Mouse (Mus musculus): ENCODE results near the gene Cela3b.

Gene Cela3b

DNA sequence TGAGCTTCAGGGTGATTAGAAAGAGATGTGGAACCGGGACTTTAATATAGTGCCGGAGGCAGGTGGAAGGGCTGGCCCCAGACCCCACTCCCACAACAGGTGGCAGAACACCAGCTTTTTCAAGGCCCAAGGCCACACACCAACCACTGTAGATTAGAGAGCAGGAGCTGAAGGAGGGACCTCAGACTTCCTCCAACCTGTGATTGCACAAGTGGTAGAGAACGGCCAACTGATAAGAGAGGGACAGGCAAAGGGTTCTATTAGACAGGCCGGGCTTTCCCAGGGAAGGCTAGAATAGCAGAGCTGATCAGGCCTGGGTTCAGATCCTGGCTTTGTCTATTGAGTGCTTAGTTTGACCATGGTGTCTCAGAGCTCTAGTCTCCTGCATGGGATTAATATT, at the start of gene Cela3b:
Gene Cela3b, minus strand, starts transcription at position 39 of the 400 bp plus-strand sequence.
- DNase-seq (ENCODE audit: low read depth) = no peak

DNA sequence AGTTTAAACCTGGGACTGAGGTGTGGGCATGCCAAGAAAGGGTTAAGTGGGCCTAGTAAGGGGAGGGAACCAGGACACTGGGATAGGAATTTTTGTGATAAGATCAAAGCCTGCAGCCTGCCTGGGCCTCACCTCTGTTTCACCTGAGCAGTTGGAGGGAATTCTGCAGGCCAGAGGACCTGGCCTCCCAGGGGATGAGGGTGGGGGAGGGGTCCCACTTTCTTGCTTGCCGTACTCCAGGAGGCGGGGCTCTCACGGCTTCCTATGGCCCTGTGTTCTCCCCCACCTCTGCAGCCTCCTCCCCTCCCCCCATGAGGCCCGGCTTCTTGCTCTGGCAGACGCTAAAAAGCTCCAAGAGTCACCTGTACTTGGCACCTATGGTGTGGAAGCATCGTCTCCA, 49.4 kb upstream of the Cela3b start:
- no peak for DNase-seq (ENCODE audit: low read depth)

DNA sequence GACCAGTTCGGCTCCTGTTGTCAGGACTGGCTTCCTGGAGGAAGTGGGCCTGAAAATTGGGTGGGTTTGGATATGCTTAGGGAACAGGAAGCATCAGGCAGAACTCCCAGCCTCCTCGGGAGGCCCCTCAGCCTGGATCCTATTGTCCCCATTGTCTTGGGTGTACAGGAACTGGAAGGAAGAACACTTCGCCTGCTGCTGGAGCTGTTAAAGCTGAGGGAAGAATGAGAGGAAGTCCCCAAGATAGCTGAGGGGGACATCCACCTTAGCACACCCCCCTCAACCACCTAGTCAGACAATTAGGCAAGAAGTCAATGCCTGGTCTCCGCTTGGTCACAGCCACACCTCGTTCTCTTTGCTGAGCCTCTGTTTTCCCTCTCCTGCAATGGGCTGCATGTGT, 48.0 kb upstream of the Cela3b start:
- DNase-seq (ENCODE audit: low read depth) = no peak

DNA sequence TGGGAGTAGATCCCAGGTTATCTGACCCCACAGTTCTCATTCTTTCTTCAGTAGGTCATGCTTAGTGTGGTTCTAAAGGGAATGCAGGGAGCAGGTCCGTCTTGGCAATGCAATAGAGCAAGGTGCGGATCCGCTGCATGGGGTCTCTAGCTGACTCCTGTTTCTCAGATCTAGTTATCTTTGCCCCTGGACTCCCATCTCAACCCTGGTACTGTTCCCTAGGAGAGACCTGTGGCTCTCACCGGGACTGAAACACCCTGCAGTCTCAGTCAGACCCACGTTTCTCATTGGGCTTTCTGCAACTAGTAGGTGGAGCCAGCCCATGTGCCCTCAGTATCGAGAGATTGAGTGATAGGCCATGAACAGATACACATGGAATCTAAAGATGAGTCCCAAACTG, 47.3 kb upstream of the Cela3b start:
- no peak for DNase-seq (ENCODE audit: low read depth)

DNA sequence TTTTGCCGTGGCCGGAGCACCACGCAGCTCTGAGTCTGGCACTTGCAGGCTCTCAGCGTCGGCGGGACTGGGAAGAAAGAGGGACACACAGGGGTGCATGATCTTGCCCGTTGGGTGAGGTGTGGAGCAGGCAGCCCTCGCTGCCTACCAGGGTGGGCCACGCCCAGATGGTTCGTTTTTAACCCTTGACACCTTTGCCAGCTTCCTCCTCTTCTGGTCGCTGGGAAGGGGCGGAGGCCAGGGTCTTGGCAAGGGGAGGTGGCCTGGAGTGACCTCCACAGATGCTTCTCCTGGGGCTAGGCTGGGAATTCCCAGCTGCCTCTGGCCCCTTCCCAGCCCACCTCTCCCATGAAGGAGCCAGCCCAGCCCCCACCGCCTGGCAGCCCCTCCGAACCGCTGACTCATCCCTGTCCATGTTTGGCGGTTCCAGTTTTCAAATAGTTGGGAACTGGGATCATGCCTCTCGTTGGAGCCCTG, 46.5 kb upstream of the Cela3b start:
- no peak for DNase-seq (ENCODE audit: low read depth)

DNA sequence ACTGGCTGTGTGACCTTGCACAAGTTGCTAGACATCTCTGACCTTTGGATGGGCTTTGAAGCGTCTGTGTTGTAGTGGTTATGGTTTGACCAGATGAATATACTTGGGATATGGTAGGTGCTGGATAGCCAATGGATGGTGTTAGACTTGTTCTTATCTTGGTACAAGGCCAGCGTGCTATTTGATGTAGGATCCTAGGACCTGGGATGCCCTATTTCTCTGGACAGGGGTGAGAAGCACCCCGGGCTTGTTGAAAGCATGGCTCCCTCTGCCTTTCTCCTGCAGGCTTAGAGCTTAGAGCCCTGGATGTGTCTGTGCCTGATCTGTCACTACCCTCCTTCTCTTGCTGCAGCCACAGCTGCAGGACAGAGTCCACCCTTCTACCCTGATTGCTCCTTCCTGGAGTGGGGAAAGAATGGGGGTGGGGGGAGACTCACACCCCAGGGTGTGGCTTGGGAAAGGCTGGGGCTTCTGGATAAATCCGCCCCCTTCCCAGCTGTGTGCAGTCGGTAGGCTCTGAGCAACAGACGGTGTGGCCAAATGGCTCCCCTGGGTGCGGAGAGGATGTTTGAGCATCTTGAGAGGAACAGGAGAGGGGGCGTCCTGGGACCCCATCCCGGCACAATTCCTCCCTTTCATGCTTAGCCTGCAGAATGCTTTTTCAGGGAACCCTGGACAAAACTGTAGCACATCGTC, 45.9 kb upstream of the Cela3b start:
- DNase-seq (ENCODE audit: low read depth) = no peak

DNA sequence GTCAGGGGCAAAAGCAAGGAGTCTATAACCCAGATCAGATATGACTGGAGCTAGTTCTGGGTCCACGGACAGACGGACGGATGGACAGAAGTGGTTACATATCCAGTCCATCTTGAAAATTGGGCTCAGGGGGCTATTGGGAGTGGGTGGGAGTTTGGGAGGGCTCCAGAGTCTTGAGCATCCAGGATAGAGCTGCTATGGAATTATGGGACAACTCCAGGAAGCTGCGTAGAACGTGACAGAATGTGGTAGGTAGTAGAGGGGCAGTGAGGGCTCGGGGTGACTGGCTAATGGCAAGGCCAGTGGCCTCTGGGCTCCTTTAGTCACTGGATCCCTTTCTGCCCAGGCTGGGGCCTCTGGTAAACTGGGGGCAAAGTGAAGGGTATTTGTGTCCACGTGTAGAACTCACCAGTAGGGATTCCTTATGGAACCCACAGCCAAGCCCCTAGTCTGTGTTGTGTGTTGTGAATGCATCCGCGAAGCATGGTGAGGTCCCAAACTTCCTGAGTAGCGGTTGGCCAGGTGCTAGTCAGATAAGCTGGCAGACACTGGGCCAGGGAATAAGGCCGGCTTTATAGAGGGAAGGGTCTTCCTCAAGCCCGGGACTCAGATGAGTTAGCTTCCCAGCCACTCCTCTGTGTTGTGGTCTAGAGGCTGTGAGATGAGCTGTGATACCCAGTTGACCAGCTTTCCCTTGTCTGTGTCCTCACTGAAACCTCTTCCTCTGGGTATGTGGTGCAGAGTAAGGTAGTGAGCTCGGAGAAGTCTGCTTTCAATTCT, 45.1 kb upstream of the Cela3b start:
- DNase-seq (ENCODE audit: low read depth) = no peak

DNA sequence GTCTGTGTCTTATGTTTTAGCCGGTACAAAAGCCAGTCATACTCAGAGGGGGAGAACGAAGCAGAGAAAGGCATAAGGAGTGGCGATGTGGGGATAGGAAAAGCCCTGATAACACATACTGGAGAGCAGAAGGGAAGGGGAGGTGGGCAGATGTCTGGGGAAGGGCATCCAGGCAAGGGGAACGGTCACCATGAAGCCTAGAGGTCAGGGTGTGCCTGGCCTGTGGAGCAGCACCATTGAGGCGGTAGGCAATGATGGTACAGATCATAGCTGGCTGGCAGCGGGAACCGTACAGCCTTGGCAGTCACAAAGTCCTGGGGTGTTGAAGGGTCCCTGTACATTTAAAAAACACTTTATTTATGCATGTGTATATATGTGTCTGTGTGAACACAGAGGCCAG, 44.4 kb upstream of the Cela3b start:
- DNase-seq (ENCODE audit: low read depth) = no peak

DNA sequence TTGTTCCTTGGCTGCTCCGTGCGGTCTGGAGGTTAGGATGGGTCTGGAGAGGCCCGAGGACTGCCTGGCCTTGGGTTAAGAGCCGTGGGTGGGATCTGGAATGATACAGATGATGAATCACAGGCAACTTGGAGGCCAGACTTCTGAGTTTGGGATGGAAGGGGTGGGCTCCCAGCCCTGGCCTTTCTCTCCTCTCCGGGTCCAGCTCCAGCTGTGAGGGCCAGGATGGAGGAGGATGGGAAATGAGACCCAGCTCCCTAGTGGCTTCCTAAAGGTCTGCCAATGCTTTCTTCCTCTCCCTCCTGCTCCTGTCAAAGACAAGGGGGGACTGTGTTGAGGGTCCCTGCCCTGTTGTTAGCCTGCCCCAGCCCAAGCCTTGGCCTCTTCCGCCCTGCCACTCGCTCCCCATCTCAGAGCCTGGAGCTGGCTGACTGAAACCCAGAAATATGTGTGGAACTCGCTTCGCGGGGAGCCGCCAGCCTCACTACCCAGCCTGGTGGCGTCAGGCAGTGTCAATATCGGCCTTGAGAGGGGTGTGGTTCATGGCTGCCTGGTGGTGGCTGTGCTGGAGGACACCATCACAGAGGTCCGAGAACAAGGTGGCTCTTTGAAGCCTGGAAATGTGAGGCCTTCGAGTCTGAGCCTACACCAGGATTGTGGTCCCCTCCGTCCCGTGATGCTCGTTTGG, 43.5 kb upstream of the Cela3b start:
- no peak for DNase-seq (ENCODE audit: low read depth)

DNA sequence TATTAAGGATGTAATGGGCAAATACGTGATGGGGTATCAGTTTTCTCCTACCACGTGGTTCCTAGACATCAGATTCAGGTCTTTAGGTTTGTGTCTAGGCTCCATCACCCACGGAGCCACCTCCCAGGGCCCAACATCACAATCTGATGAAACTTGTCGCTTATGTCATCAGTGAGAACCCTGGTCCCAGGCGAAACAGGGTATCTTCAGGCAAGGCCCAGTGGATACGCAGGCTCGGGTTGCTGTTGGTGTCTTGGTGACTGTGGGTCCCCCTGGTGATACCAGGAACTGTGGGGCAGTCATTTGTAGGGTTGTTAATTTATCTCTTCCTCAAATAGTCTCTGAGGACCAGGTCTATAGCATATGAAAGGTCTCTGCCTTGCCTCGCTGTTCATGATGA, 42.9 kb upstream of the Cela3b start:
- no peak for DNase-seq (ENCODE audit: low read depth)

DNA sequence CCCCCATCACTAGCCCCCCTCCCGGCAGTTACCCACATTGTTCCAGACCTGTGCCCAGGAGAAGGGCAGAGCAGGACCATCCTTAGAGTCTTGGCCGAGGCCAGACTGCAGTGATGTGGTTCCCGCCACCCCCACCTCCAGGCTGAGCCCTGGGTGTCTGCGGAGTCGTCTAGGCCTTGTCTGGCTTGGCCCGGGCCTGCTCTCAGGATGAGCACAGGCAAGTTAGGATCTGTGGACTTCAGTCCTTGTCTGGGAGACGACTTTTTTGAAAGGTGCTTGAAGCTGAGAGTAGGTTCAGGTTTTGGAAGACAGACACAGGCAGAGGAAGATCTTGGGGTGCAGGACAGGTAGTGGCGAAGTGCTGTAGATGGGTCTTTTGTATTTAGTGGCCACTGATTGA, 41.0 kb upstream of the Cela3b start:
- no peak for DNase-seq (ENCODE audit: low read depth)

DNA sequence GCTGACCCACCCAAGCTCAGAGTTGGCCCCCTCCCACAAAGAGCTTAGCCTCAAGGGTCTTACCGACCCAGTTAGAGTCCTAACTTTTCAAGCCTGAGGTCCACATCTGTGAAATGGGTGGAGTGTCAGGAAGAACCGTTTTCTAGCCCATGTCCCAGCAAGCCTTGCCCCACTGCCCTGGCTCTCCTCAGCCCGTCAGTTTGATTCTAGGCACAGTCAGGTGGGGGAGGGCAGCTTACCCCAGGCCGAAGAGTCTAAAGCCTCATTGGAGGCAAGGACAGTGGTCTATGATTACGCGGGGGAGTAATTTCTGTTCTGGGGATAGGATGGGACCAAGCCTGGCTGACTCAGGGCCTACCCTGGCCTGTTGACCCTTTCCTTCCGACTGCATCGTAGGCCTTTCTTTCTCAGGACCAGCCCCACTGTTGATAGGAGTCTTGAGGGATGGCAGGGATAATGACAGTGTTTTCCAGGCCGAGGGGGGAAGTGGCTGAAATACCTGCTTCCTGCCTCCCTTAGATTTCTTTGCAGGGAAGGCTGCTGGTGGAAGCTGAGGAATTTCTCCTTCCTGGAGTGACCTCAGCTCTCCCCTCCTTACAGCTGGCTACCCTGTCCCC, 40.5 kb upstream of the Cela3b start:
- no peak for DNase-seq (ENCODE audit: low read depth)

DNA sequence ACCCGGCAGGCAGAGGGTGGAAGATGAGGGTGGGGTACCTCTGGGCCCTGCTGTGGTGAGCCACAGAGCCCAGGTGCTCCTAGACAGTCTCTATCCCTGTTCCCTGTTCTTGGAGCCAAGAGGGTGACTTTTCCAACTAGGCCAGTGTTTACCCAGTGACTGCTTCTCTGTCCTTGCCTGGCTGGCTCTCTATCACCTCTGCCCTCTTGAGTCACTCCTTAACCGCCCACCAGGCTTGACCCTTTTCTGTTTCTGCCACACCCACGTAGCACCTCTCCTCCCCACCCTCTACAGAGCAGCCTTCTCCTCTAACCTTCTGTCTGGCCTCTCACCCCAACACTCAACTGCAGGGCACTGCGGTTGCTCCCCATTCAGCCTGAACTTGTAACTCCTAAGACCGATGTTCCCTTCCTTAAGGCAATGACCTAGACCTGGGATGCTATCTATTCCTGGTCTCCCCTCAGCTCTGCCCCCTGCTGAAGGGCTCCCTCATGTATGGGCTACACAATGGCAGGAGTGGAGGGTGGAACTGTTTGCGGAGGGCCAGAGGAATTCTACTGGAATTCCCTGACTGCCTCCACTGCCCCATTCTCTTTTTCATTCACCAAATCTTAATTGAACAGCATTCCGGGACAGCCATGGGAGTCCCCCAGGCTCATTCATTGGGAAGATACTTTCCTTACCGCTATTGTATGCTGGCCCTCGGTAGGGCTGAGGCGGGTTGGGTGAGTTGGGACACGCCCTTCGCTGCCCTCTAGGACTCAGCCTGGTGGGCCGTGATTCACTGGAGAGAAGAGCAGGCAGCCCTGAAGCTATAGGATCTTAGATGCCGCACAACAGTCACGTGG, 39.7 kb upstream of the Cela3b start:
- peak; percentile 5 for DNase-seq (ENCODE audit: low read depth)

DNA sequence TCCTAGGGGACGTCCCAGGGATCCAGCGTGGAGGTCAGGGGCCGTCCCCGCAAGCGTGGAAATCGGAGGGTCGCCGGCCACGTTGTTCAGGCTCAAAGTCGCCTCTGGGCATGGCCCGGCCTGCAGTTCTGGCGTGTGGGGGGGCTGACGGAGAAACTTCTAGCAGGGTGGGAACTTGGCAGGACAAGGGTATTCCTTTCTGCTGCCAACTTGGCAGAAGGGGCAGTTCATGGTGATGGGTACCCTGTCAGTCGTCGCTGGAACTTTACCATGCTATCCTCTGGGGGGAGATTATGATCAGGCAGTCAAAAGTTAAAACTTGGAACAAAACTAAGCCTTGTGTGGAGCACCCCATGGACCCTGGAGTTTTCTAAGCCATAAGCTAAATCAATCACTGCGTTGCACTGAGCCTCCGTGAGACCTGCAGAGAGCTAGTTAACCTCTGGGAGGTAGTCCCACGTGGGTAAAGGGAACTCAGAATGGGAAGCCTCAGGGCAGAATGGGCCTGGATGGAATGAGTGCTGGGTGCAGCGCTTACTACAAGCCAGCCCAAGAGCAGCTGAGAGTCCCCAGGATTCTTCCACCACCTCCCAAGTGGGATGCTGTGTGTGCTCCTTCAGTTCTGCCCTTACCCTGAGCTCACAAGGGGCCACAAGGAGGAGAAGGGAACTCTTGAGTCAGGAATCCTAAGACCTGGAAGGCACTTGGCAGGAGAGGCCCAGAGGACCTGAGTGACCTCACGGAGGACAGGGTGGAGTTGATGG, 38.9 kb upstream of the Cela3b start:
- peak; percentile 18 for DNase-seq (ENCODE audit: low read depth)

DNA sequence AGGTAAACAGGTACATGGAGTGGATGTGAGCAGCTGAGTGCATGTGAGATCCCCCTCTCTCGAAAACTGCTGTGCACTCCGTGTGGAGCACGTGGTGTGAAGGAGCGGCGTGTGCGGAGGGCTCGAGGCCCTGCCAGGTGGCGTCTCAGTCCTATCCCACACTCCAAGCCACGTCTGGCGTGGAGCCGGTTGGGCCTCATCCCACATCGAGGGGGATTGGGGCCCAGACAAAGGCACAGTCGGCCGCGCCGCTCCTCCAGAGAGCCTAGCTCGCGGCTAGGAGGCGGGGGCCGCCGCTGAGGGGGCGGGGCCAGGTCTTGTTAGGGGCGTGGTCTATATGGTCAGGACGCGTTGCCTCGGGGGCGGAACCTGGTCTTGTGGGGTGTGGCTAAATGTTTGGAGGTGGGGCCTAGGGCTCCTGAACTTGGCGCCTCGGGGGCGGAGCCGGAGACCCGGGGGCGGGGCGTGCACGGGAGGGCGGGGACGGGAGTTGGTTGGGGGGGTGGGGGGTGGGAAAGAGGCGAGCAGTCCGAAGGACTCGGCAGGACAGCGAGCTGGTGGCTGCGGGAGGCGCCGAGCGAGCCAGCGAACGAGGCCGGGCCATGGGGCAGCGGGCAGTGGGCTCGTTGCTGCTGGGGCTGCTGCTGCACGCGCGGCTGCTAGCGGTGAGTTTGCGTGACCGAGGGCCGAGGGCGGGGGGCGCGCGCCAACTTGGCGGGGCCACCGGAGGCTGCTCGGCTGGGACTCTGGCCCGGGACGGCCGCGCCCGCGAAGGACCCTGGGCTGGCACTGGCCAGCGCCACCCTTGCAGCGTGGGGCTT, 38.1 kb upstream of the Cela3b start, which contains the start of gene Hspg2:
Gene Hspg2, plus strand, starts transcription at position 510 of the 821 bp plus-strand sequence.
- DNase-seq (ENCODE audit: low read depth) = peak; percentile 85

DNA sequence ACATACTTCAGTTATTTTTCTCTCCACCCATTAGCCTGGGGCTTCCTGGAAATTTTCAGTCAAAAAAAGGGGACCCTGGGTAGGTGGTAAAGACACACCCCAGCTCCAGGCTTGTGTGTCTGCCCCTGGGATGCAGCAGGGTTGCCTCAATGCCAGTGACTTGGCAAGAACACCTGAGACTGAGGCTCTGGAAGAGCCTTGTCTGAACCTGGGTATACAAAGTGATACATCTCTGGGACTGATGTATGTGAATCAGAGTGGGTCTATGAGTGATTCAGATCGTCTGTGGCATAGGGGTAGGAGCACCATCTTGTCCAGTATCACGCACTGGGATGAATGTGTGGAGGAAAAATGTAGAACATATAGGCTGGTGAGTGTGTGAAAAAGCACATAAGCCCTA, 37.2 kb upstream of the Cela3b start:
- no peak for DNase-seq (ENCODE audit: low read depth)

DNA sequence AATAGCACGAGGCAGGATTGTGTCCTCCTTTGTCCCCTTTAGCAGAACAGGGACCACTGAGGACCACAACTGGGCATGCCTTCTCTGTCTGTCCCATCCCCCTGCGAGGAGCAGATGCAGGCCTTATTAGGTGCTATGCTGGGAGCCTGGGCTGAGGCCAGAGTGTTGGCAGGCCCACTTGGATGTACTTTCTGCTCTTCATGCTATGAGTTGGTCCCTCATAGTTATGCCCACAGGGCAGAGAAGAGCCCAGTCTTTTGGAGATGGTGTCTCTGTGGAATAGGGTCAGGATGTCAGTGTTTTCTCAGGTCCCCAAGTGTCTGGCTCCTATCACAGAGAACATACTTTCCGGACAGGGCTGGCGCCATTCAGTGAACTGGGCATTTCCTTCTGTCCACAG, 36.7 kb upstream of the Cela3b start:
- DNase-seq (ENCODE audit: low read depth) = no peak

DNA sequence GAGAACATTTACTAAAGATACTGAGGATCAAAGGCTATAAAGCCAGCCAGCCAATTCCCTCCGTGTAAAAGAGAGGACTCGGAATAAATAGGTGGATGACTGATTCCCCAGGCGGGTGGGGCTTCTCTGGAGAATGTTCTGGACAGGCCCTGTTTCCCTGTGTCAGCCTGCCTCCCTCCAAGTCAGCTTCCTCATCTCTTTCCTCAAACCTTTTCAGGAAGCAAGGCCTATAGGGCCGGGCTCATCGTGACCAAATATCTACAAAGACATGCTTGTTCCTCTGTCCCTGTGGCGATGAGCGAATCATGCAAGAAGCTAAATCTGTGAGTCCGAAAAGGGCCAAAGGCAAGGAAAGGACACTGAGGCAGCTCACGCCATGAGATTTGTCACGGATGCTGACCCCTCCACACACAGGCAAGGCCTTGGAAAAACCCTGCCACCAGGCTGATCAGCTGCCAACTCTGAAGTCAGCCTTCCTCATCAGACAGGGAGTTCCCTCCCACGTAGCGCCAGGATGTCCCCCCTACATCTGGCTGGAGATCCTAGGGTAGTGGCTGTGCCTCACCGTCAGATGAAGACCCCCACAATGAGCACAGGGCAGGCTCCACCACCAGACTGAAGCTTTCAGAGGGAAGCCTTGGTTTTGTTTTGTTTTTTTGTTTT, 34.9 kb upstream of the Cela3b start:
- DNase-seq (ENCODE audit: low read depth) = no peak

DNA sequence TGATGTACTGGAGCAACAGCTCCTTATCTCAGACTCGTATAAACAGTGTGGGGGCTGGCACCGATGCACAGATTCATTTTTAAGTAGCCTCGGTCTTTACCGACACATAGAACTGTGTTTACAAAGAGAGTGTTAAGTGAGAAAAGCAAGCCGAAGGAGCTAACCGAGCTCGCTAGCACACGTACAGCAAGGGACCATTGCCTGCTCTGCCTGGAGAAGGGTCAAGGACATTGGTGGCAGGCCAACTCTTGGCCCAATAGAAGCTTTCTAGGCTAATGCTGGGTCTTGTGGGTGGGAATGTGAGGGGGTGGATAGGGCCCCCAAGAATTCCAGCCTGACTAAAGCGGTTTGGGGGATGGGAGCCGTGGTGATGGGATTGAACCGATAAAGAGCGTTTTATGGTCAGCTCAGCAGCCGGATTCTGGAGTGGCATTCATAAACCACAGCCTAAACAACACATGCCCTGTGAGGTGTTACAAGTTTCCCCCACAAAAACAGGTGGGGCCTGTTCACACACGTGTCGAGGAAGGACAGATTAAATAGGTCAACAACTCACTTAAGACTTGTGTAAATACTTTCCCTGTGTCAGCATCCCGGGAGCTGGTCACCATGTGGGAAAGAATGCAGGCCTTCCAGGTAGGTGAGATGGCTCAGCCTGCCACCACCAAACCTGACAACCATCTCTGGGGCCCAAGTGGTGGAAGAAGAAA, 31.8 kb upstream of the Cela3b start:
- DNase-seq (ENCODE audit: low read depth) = no peak

Data from induced T-regulatory cell, adult 2 months (primary cell).